Mouse (Mus musculus) lung, adult 18-20 months (tissue): ENCODE measurements at regions not wholly inside any gene's neighbourhood (a gene's known extent, or its start where the extent isn't known, plus 50 kb on each side); places are given as distances from the start of the nearest gene placed in this dataset.

Source experiments
- DNase-seq, 2 experiments: peaks; one replicate each; pipeline ENCODE4 v3.0.0; 2022; ENCODE audit warnings: mixed read lengths in 2 of 2

GRCm38 (mm10) chr14:120831847-120832613, 79.0 kb upstream of the Ipo5 start:
- DNase-seq: peak; percentile 89 to 91

DNA sequence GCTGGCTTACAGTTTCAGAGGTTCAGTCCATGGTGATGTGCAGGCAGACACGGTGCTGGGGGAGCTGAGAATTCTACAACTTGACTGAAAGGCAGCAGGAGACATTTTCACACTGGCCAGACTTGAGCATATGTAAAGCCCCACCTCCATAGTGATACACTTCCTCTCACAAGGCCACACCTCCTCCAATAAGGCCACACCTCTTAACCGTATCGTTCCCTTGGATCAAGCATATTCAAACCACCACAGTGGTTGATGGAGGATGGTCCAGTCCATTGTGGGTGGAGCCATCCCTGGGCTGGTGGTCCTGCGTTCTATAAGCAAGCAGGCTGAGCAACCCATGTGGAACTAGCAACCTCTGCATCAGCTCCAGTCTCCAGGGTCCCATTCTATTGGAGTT, 76.2 kb upstream of the Ipo5 start:
- no peak for DNase-seq

DNA sequence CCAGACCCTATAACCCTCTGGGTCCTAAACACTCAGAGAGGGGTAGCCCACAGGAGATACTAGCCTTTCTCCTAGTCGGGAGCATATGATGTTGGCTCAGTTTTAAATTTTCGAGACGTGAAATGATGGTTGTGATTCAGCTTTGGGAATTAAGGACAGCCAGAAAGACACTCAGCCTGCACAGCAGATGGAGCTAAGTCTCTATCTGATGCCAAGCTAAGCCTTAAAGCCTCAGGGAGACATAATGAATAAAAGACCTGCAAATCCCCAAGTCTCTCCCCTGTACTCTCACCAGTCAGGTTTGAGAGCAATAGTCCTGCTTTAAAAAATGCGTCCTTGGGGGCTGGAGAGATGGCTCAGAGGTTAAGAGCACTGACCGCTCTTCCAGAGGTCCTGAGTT, 75.3 kb upstream of the Ipo5 start:
- no peak for DNase-seq

DNA sequence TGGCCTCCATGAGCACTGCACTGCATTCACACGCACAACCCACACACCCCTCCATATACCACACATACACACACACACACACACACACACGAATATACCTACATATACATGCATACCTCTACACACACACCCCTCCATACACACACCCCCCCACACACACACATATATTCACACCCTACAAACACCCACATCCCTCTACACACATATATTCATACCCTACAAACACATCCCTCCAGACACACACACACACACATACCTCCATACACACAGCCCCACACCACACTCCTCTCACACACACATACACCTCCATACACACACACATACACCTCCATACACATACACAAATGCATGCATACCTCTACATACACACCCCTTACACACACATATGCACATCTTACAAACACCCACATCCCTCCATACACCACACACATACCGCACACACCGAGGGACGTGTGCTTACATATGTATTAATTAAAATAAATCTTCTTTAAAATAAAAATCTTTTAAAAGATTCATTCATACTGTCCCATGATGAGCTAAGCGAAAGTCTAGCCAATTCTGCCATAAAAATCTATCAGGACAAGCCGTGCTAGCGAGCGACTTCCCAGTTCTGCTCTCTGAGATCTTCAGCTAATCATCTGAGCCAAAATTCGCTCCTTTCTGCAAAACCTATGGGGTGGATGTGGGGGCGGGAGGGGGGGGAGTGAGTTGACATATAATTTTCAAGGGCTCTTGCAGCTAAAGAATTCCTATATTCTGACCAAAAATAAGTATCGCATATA, 74.3 kb upstream of the Ipo5 start:
- DNase-seq: no peak

GRCm38 (mm10) chr14:120840900-120841299, 70.1 kb upstream of the Ipo5 start:
- DNase-seq: no peak

- DNase-seq: peak; percentile 36 to 53
Observed at GRCm38 (mm10) chr14:120841311-120841710, 69.7 kb upstream of the Ipo5 start.

- no peak for DNase-seq
Observed at GRCm38 (mm10) chr14:120845172-120845571, 65.9 kb upstream of the Ipo5 start.

GRCm38 (mm10) chr14:120846073-120846850, 64.8 kb upstream of the Ipo5 start:
- peak; percentile 34 to 63 for DNase-seq

- DNase-seq: peak; percentile 13 to 23
Observed at GRCm38 (mm10) chr14:120847006-120847405, 64.0 kb upstream of the Ipo5 start.

DNA sequence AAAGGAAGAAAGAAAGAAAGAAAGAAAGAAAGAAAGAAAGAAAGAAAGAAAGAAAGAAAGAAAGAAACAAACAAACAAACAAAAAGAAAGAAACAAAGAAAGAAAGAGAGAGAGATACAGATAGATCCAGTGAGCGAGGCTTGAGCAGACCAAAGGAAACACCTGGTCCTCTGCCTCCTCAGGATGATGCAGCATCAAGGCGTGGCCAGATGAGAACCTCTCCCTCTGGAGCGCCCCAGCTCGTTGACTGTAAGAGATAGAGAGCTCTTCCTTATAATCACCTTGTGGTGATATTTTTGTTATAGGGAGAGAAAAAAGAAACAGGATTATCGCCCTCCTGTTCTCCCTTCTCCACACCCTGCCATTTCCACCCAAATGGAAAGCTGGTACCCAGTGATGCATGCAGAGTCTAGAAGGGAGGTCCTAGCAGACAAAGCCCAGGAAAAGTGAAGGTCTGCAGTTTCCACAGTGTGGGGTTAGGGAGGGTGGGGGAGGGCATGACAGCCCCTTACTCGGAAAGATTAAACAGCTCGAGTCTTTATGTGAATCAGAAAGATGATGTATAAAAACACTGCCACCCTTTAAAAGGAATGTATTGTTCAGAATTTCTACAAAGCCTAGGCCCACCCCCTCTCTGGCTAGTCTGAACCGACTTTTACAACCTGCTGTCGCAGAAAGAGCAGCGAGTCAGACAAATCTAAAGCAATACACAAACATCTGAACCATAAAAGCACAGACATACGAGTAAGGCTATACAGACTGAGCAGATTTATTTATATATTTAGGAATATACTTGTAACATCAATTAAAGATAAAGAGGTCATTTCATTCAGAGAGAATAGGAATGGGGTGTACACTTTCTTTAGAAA, 62.7 kb upstream of the Ipo5 start:
- DNase-seq: no peak

DNA sequence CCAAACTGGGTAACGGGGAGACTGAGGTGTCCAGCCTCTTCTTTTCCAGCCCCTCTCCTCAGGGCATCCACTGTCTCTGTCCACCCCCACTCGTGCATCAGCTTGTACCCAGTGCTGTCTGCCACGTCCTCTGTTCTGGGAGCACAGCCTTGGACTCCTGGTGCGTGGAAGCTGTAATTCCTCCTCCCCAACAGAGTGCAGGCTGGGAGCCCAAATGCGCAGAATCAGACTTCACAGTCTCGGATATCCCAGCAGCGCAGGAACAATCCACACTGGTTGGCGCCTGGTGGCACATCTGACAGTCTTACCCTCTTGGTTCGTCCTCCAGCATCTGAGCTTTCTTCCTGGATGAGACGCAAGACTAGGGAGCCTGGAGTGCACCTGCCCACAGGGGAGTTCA, 61.9 kb upstream of the Ipo5 start:
- no peak for DNase-seq

DNA sequence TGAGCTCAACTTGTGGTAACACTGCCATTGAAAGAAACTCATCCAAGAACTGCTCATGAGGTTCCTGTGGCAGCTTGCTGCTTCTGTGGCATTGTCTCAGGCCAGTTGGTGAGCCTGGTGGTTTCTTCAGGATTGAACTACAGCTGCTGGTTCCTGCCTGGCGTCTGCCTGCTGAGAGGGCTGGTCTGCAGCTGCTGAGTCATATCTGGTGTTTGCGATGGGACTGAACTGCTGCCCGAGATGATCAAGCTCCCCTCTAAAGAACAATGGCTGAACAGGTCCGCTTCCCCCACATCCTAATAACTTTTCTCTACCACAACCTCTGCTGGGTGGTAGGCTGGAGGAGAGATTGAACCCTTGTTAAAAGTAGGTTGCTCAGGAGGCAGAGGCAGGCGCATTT, 57.4 kb upstream of the Ipo5 start:
- DNase-seq: no peak

DNA sequence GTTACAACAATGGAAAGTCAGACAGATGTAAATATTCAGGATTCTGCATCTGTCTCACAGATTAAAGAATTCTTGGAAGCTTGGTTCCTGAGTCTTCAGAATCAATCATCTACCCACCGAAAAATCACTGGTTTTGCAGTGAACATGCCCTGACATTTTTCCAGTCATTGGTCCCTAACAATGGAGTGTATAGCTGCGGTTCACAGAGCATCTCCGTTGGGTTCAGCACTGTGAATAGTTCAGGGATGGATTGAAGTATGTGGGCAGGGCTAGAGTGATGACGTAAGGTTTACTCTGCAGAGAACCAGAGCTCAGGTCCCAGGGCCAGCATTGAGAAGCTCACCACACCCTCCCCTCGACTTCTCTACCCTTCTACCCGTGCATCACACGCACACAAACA, 56.5 kb upstream of the Ipo5 start:
- DNase-seq: no peak

- DNase-seq: no peak
Observed at GRCm38 (mm10) chr14:120855181-120855580, 55.8 kb upstream of the Ipo5 start.
